Mouse (Mus musculus) gonadal fat pad, adult 2 months (tissue): Measurements from ENCODE around the gene C8g. TPM values are rescaled to one million over a fixed set of nuclear protein-coding genes. Genes with fewer than 3 reads are reported as not detected.

ENCODE experiments used
- DNase-seq: peaks from one replicate; pipeline ENCODE4 v3.0.0-alpha.2; 2012; ENCODE audit warnings: low read depth
- polyA plus RNA-seq: library from polyadenylated mRNA; depleted of rRNA; stranded (reverse); fragments of >200 nt; gene quantifications from 2 replicates; pipeline ENCODE4 v1.2.3, GENCODE M21; 2012; rRNA removed

Gene C8g
- 15.1 and 15.8 TPM in 2 replicates for polyA plus RNA-seq

DNA sequence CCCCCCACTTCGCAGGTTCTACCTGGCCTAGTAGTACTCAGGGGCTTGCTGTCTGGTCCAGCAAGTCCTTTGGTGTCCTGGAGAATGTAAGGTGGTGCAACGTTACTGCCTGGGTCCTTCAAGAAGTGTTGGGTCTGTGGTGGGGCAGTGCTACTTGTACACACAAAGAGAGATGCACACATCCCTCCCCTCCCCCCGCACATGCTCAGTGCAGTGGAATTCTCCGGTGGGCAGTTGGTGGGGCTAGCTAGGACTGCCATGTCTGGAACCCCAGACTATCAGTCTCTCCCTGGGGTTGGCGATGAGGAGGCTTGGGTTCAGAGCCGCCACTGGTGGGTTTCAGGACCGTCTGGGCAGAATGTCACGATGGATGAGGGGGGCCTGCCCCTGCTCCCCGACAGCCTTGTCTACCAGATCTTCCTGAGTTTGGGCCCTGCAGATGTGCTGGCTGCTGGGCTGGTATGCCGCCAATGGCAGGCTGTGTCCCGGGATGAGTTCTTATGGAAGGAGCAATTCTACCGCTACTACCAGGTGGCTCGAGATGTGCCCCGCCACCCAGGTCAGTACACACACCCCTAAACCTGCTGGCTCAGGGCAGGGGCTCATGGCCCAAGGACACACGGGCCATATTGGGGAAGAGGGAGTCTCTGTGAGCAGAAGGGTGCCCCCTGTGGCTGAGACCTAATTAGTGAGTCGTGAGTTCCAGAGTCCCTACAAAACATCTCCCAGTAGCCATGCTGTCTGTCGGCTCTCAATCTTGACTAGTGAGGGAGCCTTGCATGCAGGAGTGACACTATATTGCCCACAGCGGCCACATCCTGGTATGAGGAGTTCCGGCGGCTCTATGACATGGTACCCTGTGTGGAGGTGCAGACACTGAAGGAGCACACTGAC lies at the start of gene C8g:
Gene C8g, minus strand, starts transcription at position 127 of the 894 bp plus-strand sequence.
- no peak for DNase-seq

GRCm38 (mm10) chr2:25551186-25551585 lies 49.7 kb upstream of the C8g start:
- no peak for DNase-seq

DNA sequence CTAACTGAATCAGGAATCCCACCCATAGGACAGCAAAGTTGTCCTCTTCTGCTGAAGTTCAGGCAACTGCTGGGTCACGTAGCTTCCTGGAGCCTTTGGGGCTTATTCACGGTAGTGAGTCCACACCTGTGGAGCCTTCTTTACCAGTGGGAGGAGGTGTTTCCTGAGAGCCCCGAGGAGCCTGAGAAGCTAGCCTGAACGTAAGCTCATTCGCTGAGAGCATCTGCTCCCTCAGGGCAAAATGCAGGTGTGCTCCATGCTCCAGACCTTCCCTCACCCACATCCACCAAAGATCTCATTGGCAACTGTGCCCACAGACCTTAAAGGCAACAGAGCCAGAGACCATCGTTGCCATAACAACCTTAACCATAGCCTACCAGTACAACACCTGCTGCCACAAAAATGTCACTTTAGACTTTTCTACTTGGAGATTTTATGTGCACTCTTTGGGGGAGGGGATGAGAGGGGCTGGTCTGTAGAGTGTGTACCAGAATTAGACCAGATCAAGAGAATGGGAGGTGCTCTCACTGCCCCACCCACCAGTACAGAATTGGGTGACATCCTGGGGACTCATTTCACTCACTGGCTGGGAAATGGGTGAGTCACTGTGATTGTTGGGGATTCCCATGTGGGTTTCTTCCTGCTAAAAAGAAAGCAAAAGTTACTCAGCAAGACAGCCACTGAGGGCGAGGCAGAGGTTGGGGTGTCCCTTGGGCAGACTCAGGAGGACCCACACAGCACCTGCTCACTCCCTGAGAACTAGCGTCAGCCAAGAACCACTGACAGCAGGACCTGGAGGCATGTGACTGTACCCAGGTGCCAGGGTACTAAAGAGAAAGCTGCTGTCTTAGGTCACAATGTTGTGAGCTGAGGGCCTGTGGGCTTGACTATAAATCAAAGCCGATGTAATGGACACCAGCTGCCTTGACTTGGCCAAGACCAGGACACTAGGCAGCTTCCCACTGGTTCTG lies 47.8 kb upstream of the C8g start:
- no peak for DNase-seq

GRCm38 (mm10) chr2:25546811-25547491 lies 45.4 kb upstream of the C8g start, which contains the start of gene Traf2:
TSS of gene Traf2 (minus strand) at chr2:25546940.
- peak; percentile 93 for DNase-seq

DNA sequence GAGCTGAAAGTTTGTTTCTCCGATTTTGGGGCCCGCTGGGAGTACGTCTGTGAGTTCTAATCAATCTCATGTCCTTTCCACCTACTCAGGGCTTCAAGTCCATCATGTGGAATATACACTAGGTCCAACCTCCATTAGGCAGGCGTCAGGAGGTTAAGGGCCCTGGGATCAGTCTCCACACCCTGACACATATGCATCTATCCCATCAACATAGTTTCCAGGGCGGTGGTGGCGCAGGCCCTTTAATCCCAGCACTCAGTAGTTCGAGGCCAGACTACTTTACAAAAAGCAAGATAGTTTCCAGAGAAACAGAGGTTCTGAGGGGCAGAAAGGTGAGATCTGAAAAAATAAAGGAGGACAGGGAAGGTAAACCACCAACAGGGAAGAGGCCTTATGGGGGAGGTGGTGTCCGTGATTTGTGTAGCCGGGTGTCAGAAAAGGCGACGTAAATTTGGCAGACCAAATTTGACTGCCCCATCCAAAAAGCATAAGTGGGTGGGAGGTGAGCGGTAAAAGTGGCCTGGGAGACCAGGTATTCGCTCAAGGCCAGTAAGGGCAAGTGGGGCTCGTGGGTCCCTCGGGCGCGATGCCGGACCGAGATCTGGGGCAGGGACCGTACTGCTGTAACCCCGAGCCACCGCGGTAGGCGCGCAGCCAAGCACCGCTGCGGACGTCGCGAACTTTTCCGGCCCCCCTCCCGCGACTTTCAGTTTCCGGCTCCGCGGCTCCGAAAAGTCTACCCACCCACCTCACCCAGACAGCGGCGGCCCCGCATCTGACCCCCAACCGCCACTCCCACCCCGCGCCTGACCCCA lies 44.7 kb upstream of the C8g start:
- no peak for DNase-seq

GRCm38 (mm10) chr2:25541644-25542367 lies 40.3 kb upstream of the C8g start:
- no peak for DNase-seq

DNA sequence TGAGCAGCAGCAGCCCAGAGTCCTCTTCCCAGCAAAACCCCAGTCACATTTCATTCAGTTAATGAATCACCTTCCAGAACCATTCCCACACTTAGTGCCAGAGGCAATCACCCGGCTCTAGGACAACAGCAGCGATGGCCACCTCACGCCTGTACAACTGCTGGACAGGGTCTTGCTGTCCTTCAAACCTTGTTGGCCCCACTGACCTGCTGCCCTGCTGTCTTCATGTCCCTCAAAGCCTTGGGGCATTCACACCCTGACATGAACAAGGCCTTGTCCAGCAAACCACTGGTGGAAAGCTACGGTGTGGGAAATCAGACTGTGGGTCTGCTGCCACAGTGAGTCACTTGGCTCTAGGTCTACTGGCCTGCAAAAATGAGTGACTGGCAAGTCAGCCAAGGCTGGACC lies 39.0 kb upstream of the C8g start:
- DNase-seq: no peak

DNA sequence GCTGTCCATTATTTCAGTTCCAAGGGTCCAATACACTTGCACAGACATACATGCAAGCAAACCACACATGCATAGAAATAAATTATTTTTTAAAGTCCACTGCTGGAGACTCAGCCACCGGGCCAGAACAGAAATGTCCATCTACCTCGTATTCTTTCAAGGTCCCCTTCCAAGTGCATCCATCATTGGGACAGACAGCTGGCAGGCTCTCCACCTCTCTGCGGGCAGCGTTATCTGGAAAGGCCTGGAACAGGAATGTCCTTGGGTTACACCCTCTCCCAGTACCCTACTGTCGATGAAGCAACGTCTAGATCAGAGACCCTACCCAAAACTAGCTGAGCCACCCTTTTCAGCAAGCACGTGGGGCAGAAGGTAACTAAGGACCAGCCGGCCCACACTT lies 35.0 kb upstream of the C8g start:
- DNase-seq: no peak

DNA sequence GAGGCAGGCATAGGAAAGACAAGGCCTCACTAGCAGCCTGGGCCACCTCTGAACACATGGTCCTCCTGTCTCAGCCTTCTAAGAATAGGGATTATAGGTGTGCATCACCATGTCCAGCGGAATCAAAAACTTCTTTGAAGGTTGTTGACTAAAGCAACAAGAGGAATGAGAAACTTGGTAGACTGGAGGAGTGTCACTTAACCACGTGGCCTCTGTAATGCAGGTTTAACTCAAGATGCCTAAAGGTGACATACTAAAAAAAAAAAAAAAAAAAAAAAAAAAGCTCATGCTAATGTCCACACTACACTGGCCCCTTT lies 33.3 kb upstream of the C8g start:
- DNase-seq: no peak

GRCm38 (mm10) chr2:25534178-25534865 lies 32.8 kb upstream of the C8g start:
- no peak for DNase-seq

DNA sequence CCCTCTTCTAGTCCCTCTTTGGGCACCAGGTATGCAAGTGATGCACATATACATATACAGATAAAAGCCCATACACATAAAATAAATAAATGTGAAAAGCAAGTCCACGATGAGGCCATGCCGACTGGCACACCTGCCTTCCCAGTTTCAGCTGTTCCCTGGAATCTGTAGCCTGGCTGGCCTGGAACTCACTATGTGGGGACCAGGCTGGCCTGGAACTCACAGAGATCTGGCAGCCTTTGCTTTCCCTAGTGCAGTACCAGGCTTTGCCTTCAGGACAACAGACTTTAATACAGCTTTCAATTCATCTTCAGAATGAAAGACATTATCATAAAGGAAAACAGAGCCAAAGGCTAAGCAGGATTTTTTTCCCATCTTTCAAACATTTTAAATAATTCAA lies 32.2 kb upstream of the C8g start:
- DNase-seq: no peak

- no peak for DNase-seq
Measured at GRCm38 (mm10) chr2:25526510-25527302, 25.2 kb upstream of the C8g start.

DNA sequence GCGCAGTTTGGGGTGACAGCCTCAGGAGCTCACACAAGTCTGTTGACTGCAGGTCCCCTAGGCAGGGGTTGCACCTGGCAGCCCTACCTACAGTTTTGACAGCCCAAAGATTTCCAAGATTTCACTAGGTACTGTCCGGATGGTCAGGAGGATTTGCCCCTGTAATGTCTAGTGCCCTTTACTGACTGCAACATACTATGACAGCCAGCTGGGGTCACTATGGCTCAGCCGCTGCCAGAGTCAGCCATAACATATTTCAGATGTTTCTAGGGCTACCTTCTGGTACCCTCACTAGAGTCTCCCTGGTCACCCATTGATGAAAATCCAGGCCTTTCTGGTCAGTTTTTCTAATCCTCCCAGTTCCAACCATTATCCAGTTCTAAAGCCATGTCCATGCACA lies 8.4 kb upstream of the C8g start:
- DNase-seq: no peak

GRCm38 (mm10) chr2:25506964-25507363 lies 5.4 kb upstream of the C8g start:
- DNase-seq: no peak

DNA sequence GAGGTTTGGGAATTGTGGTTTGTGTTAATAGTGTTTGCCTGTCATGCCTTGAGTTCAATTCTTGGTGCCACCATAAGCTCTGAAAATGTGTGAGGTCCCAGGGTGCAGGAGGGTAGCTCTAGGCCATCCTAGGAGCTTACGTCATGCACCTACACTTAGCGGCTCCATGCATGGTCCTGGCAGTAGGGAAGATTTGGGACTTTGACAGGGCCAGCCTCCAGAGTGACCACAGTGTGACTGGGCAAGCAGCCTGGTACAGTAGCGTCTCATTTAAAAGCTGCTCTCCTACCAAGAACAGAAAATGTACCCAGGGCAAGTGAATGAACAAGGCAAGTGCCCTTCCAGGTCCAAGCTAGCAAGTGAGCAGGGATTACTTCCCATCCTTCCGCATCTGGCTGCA lies 4.3 kb upstream of the C8g start:
- no peak for DNase-seq

DNA sequence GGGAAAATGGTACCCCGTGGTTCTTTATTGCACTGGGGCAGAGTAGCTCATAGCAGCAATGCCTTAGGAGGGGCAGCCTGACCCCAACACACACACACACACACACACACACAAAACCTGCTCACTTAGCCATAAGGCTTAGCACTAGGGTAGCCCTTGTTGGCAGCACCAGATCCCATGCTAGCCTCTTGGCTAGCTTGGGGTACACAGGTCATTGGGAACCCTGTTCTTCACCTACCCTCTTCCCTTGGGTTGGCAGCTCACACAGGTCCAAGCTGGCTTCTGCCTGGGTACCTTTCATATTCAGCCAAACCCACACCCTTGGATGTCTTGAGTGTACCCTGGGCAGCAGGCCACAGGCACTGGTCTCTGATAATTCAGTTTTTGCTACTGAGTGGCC lies 3.5 kb upstream of the C8g start:
- no peak for DNase-seq

- no peak for DNase-seq
Measured at GRCm38 (mm10) chr2:25504538-25504937, 3.0 kb upstream of the C8g start.

DNA sequence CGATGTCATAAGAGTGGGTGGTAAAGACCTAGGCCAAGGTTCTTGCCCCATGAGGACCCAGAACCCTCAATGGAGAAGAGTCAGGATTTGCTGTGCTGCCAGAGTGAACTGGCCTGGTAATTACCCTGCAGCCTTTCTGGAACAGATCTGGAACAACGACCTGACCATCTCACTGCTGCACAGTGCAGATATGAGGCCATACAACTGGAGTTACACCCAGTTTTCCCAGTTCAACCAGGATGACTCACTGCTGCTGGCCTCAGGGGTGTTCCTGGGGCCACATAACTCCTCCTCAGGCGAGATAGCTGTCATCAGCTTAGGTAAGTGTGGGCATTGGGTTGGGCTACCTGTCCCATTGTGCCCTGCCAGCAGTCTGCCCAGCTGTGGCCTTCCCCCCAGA lies 1.2 kb upstream of the C8g start:
- DNase-seq: no peak
